Mouse (Mus musculus) kidney, postnatal 36 days (tissue): ENCODE results near the gene Parl.

Experiments
- DNase-seq, 2 experiments: peaks; one replicate each; pipeline ENCODE4 v3.0.0; 2021 to 2022; ENCODE audit warnings: mixed read lengths in 2 of 2

The Parl gene

DNA sequence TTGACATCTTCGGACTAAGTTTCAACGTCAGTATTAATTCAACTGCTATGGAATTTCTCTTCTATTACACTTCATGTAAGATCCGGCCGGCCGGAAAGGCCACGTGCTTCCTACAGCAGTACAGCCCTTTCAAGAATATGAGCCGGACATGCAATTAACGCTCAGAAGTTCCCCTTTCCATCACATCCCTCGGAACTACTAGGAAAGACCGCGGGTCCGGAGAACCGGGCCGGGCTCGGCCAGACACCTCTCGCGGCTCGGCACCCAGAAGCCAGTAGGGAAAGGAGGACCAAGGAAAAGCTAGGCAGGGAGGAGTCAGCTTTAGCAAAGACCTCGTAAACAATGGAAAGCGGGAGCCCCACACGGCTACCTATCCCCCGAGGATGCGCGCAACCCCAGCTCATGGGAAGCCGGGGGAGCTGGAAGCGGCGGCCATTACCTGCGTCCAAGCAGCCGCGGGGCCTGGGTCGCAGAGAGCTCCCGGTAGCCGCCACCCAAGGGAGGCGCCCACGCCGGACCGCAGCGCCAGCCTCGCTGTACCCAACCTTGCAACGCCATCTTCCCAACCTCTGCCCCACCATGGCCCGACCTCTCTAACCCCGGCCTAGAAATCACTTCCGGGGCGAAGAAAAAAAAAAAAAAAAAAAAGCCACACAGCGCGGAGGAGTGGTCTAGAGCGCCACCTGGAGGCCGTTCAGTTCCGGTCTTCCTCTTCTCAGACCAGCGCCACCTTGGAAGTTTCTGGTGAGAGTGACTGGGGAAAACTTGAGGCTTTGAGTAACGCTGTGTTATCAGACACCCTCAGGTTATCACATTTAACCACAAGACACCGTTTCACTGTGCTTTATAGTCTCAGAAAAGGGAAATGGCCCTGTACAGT lies at the start of gene Parl:
TSS of gene Parl (minus strand) at position 618 of the 880 bp plus-strand sequence.
- peak; percentile 87 to 95 for DNase-seq

DNA sequence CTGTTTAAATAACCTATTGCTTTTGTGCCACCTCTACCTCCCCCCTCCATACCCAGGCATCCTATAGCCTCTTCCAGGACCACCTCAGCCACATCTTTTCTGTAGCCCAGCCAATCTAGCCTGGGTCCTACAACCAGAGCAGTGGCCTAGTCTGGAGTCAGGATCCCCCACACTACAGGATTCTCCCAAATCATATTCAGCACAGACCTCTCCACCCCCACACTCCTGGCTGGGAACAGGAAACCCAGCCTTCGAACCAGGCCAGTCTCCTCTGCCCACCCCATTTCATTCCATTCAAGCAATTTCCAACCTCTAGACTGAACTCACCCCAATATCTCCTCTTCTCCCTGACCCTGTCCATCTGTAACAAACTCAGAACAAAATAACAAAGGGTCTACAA lies 43.3 kb upstream of the Parl start:
- DNase-seq: no peak

DNA sequence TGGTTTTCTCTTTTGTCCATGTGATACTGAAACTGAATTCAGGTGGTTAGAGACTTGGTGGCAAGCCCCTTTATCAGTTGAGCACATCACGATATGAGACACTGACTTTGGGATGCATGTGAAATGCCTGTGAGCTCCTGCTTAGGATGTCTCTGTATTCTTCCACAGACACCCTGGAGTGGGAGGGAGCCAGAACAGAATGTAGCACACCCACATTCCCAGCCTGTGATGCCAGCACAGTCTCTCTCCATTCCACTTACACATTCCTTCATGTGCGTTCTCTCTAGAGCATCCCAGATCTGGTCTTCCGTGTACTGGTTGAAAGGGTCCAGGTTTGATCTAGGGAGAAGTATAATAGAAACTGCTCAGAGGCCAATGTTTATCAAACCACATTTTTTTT lies 36.4 kb upstream of the Parl start:
- no peak for DNase-seq

DNA sequence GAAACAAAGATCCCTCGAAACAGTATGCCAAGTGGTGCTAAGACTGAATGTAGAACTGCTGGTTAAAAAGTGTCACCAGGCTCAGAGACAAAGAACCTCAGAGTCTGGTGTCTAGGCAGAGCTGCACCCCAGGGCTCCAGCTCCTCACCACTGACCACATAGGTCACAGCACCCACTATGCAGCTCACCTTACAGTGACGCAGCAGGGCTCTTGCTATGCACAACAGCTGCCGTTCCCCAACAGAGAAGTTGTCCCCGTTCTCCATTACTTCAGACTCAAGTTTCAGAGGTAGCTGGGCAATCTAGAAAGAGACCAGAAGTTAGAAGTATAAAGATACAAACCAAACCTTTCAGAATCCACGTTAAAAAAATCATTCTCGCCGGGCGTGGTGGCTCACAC lies 32.7 kb upstream of the Parl start:
- DNase-seq: no peak

DNA sequence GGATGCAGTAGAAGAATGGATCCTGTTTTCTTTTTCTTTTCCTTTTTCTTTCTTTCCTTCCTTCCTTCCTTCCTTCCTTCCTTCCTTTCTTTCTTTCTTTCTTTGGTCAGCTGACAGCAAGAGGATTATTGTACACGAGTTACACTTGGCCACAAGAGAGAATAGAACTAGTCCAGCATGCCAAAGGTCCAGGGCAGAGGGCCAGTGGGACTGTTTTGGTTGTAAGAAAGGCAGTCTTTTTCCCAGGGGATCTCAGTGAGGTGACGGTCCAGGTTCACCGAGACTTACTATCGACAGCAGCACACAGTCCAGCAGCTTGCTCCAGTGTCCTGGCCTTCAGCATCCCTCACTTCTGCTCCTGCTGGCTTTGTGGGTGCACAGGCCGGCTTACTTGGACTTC lies 26.1 kb upstream of the Parl start:
- DNase-seq: peak in 1 of 2 experiments; percentile 17

GRCm38 (mm10) chr16:20325286-20325685 lies 23.1 kb upstream of the Parl start, which contains the start of gene Cyp2ab1:
Gene Cyp2ab1 (minus strand): TSS chr16:20325404.
- peak in 1 of 2 experiments; percentile 4 for DNase-seq

GRCm38 (mm10) chr16:20323907-20324306 lies 21.7 kb upstream of the Parl start:
- DNase-seq: no peak

DNA sequence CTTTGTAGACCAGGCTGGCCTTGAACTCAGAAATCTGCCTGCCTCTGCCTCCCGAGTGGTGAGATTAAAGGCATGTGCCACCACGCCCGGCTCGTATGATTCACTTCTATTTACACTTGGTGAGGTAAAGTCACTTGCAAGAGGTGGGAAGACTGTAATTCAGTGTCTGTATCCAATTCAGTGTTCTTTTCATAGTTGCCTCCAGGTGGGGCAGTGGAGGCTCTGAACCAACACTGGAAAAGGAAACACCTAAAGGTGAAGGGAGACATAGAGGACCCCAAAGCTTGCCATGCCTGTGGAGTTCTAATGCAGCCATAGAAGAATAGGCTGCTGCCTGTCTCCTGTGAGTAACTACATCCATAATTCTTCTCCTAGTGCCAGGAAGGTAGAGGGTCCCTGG lies 20.1 kb upstream of the Parl start:
- peak in 1 of 2 experiments; percentile 15 for DNase-seq

DNA sequence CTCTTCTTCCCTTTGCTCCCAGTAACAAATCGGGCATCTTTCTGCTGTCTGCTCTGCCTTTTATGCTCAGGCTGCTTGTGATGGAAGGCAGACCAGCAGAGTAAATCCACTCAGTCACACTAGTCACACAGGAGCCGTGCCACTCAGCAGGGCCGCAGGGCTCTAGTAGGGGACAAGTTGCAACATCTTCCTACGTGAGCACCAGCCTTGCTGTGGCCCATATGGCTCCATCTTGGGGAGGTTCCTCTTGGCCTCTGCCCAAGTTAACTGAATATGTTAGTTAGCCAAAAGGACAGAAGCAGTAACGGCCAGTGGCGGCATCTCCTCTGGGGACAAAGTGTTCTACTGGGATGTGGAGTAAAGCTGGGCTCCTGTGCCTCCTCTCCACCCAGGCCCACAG lies 14.6 kb upstream of the Parl start:
- no peak for DNase-seq

DNA sequence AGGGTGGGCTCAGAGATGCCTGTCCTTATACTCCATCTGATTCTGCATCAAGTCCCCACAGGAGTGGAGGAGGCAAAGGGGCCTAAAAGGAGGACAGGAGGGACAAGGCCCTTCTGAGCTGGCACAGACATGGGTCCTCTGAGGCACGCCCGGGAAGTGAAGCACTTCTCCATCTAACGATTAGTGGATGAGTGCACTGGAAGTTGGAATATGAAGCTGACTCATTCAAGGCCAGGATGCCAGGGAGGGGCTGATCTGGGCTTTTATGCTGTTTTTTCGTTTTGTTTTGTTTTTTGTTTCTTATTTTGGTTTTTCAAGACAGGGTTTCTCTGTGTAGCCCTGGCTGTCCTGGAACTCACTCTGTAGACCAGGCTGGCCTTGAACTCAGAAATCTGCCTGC lies 13.1 kb upstream of the Parl start:
- DNase-seq: no peak

GRCm38 (mm10) chr16:20312272-20312671 lies 10.1 kb upstream of the Parl start:
- no peak for DNase-seq

DNA sequence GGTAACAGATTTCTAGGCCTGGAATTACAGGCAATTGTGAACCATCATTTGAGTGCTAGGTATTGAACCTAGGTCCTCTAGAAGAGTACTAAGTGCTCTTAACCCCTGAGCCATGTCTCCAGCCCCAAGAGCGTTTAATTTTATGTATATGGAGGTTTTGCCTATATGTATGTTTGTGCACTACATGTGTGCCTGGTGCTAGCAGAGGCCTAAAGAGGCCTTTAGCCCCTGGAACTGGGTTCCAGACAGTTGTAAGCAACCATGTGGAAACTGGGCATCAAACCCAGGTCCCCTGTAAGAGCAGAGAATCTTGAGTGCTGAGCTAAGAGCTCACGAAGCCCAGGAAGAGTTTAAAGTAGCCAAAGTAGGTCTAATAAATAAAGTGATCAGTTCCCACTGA lies 2.1 kb downstream of the Parl start:
- DNase-seq: no peak

- DNase-seq: no peak
These were observed 21.9 kb downstream of the Parl start for GRCm38 (mm10) chr16:20280238-20280637.

DNA sequence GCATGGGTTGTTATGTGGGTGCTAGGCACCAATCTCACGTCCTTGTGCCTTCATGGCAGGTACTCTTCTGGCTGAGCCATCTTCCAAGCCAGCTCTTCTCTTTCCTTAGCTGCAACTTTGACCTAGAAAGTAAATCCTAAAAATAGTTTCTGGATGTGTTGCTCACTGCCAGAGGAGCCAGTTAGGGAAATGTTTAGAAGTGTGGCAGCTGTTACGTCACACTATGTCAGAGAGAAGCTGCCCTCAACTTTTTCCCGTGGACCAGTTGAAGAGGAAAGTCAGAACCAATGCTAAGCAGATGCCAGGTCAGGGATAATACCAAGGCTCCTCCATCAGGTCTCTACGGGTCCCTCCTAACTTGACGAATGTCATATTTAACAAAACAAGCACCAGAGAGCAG lies 22.8 kb downstream of the Parl start:
- DNase-seq: no peak

- no peak for DNase-seq
These were observed 29.2 kb downstream of the Parl start for GRCm38 (mm10) chr16:20272994-20273393.

- DNase-seq: no peak
These were observed 30.8 kb downstream of the Parl start for GRCm38 (mm10) chr16:20271339-20271738.

- DNase-seq: no peak
These were observed 37.1 kb downstream of the Parl start for GRCm38 (mm10) chr16:20265089-20265488.

DNA sequence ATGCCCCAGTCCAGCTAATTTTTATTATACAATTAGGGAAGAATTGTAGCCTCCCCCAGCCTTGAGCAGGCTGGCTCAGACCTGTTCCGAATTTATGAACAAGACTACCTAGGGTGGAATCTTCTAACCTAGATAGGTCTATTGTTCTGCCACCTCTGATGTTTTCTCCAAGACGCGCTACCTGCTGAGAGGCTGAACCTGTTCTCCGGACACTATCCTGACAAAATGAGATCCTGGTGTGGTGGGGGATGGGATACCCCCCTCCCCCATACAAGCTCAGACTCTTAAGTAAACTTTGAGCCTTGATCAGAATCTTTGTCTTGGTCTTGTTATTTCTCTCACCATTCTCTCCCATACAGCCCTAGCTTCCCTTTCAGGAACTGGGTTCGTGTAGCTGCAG lies 44.3 kb downstream of the Parl start:
- DNase-seq: no peak

DNA sequence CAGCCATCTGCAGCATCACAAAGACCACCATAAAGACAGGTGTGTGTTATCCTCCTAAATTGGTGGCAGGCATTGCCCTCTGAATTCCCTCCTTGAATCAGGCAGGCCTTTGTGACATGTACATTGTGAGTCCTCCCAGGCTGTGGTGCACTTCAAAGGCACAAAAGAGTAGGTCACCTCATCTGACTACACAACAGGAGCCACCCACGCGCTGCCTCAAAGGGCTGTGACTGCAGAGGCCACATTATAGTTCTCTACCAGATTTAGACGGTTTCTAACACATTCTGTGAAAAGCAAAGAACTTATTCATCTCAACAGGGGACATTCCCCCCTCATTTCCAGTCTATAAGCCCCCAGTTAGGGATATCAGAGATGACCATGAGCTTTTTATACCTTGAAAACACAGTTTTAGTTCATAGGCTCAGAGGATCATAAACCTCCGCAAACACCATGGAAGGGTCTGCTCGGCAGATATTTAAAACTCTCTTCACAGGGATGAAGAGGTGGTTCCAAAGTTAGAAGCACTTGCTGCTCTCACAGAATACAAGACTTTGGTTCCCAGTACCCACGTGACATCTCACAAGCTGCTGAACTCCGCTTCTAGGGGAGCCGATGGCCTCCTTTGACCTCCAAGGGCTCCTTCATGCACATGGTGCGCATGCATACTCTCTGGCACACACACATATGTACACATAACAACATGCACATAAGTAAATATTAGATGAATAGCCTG lies 53.6 kb downstream of the Parl start:
- DNase-seq: no peak

DNA sequence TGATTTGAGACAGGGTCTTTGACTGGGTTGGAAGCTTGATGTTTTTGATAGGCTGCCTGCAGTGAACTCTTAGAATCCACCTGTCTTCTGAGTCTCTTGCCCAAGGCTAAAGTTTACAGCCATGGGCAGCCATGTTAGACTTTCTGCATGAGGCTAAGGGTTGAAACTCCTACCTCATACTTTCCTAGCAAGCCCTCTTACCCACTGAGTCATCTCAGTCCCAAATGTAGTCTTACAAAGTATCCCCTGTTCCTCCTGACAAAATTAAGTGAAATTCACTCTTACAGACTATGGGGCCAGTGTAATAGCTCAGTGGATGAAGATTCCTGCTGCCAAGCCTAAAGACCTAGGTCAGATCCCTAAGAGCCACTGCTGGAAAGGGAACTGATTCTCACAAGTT lies 55.1 kb downstream of the Parl start:
- no peak for DNase-seq

DNA sequence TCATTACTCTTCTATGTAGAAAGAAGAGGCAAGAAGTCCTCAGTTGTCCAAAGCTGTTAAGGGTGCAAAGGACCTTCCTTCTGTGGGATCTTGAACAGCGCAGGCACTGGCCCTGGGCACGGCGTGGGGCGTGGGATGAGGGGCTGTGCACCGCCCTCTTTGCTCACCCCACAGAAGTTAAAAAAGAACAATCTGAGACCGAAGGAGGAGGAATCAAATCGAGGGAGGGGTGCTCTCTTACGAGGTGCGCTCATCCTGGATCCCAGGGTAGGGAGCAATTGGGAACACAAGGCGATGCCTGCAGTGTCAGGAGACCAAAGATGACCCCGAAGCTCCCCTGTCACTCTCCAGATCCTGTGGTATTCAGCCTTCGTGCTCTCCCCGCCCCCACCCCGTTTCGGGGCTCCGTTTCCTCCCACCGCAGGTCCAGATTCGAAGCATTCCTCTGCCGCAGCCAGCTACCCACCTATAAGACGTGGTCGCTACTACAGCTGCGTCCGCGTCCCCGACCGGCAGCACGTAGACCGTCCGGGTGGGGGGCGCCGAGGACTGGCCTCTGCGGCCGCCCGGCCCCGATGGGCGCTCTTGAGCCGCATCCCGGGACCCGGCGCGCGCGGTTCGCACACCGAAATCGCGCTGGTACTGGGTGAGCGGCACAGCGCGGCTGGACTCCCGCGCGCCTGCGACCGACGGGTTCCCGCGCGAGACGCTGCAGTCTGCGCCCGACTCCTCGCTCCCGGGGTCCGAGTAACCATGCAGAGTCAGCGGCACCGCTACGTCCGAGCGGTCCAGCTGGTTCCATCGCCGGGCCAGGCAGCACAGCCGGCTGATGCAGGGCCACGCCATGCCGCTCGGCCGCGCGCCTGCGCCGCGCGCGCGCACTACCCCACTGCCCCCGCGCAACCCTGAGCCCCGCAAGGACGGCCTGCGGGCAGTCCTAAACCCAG lies 61.4 kb downstream of the Parl start, which contains the start of gene Map6d1:
TSS of gene Map6d1 (minus strand) at position 891 of the 947 bp plus-strand sequence.
- peak; percentile 9 to 52 for DNase-seq

- no peak for DNase-seq
These were observed 63.5 kb downstream of the Parl start for GRCm38 (mm10) chr16:20238646-20239045.

GRCm38 (mm10) chr16:20237426-20237825 lies 64.8 kb downstream of the Parl start:
- DNase-seq: peak; percentile 14 to 17
